Mouse (Mus musculus): ENCODE measurements around the gene Cpsf4. TPM values are rescaled to one million over a fixed set of nuclear protein-coding genes. Genes with fewer than 3 reads are reported as not detected.
A peak's percentile ranks its signal among the peaks of the same experiment; 100 is the strongest.
"Not testable (repeated sequence)": the region's sequence is repeated elsewhere in the genome, so short reads cannot be mapped to it uniquely, and the experiment has no call there.

The Cpsf4 gene
- 10 to 100 TPM; 19.8 to 46.4 (median 32.9) TPM for total RNA-seq (2018; cell fraction: chromatin; rRNA removed)
- total RNA-seq (2018; cell fraction: cytosol; rRNA removed), result 10 to 100 TPM in 21 of 26 experiments, 1 to 10 TPM in 5; 6.8 to 17.3 (median 13.1) TPM
- total RNA-seq (2018; cell fraction: nucleus; rRNA removed), result 10 to 100 TPM; 13.5 to 45.2 (median 27.0) TPM
- polyA plus RNA-seq (2018), result 12.2 to 17.6 TPM (median 16.5 TPM) in 3 replicates

- peak within 1 kb of the TSS; percentile 70 for H3K27ac ChIP-seq
- H3K79me2 ChIP-seq (ENCODE audit: inconsistent target), result peaks cover 79% of the 10 kb centered on the region
- peaks cover 14% of the 10 kb centered on the region; the same call in 1 of the 2 replicates for H3K36me3 ChIP-seq (ENCODE audit: inconsistent target)
- WGBS (ENCODE audit: missing documents), result under 1% methylated on average over 51 of the region's 51 CpGs
- peak within 1 kb of the TSS; percentile 95 for H3K4me3 ChIP-seq (ENCODE audit: inconsistent target)
These were observed at the start of gene Cpsf4, which contains the start of gene Ptcd1 for GRCm38 (mm10) chr5:145166536-145167305. Gene Cpsf4 (plus strand): TSS chr5:145167213. Gene Ptcd1 (minus strand): TSS chr5:145167108.

- Histone ChIP-seq H3K36me3 (ENCODE audit: inconsistent target) (peaks cover 50% of the 10 kb centered on the region), H3K79me2 (ENCODE audit: inconsistent target) (peaks cover 86% of the 10 kb centered on the region), H3K4me3 (ENCODE audit: inconsistent target) (no peak overlapping the region), H3K27ac (no peak overlapping the region)
- 80% methylated on average over 6 of the region's 6 CpGs for WGBS (ENCODE audit: missing documents)
These were observed 49.0 kb upstream of the Cpsf4 start for GRCm38 (mm10) chr5:145118005-145118404.

- WGBS (ENCODE audit: missing documents), result 97% methylated on average over 5 of the region's 5 CpGs
- Histone ChIP-seq H3K4me3 (ENCODE audit: inconsistent target) (no peak overlapping the region), H3K79me2 (ENCODE audit: inconsistent target) (peaks cover 90% of the 10 kb centered on the region)
These were observed 48.6 kb upstream of the Cpsf4 start for GRCm38 (mm10) chr5:145118461-145118860.

GRCm38 (mm10) chr5:145119385-145119784 lies 47.6 kb upstream of the Cpsf4 start:
- WGBS (ENCODE audit: missing documents), result 94% methylated on average over 2 of the region's 2 CpGs
- Histone ChIP-seq H3K4me3 (ENCODE audit: inconsistent target) (no peak overlapping the region), H3K36me3 (ENCODE audit: inconsistent target) (peaks cover 64% of the 10 kb centered on the region), H3K79me2 (ENCODE audit: inconsistent target) (peaks cover 98% of the 10 kb centered on the region), H3K27ac (no peak overlapping the region)

More at GRCm38 (mm10) chr5:145118461-145118860, 48.6 kb upstream of the Cpsf4 start:
- H3K36me3 ChIP-seq (ENCODE audit: inconsistent target), result peaks cover 55% of the 10 kb centered on the region
- no peak overlapping the region for H3K27ac ChIP-seq

GRCm38 (mm10) chr5:145120921-145121320 lies 46.1 kb upstream of the Cpsf4 start:
- H3K4me3 ChIP-seq (ENCODE audit: inconsistent target), result no peak overlapping the region
- WGBS (ENCODE audit: missing documents), result 94% methylated on average over 7 of the region's 7 CpGs
- H3K79me2 ChIP-seq (ENCODE audit: inconsistent target), result peaks cover 97% of the 10 kb centered on the region
- H3K27ac ChIP-seq, result no peak overlapping the region
- H3K36me3 ChIP-seq (ENCODE audit: inconsistent target), result peaks cover 79% of the 10 kb centered on the region

- Histone ChIP-seq H3K27ac (no peak overlapping the region), H3K79me2 (ENCODE audit: inconsistent target) (peaks cover 79% of the 10 kb centered on the region), H3K4me3 (ENCODE audit: inconsistent target) (no peak overlapping the region), H3K36me3 (ENCODE audit: inconsistent target) (peaks cover 89% of the 10 kb centered on the region)
- WGBS (ENCODE audit: missing documents), result 94% methylated on average over 17 of the region's 19 CpGs
These were observed 43.6 kb upstream of the Cpsf4 start for GRCm38 (mm10) chr5:145123396-145123795.

- 95% methylated on average over 7 of the region's 9 CpGs for WGBS (ENCODE audit: missing documents)
- Histone ChIP-seq H3K4me3 (ENCODE audit: inconsistent target) (no peak overlapping the region), H3K79me2 (ENCODE audit: inconsistent target) (peaks cover 47% of the 10 kb centered on the region), H3K36me3 (ENCODE audit: inconsistent target) (peaks cover 80% of the 10 kb centered on the region), H3K27ac (no peak overlapping the region)
These were observed 40.4 kb upstream of the Cpsf4 start for GRCm38 (mm10) chr5:145126580-145126979.

GRCm38 (mm10) chr5:145129124-145129523 lies 37.9 kb upstream of the Cpsf4 start:
- H3K27ac ChIP-seq, result no peak overlapping the region
- peaks cover 78% of the 10 kb centered on the region for H3K36me3 ChIP-seq (ENCODE audit: inconsistent target)
- H3K79me2 ChIP-seq (ENCODE audit: inconsistent target), result peaks cover 22% of the 10 kb centered on the region
- H3K4me3 ChIP-seq (ENCODE audit: inconsistent target), result no peak overlapping the region
- 98% methylated on average over 4 of the region's 4 CpGs for WGBS (ENCODE audit: missing documents)

- WGBS (ENCODE audit: missing documents), result no CpG with 5 or more reads among the region's 6 CpGs
- H3K27ac ChIP-seq; H3K4me3 ChIP-seq (ENCODE audit: inconsistent target): not testable (repeated sequence)
- peaks cover 78% of the 10 kb centered on the region for H3K36me3 ChIP-seq (ENCODE audit: inconsistent target)
- H3K79me2 ChIP-seq (ENCODE audit: inconsistent target), result peaks cover 15% of the 10 kb centered on the region
These were observed 37.2 kb upstream of the Cpsf4 start for GRCm38 (mm10) chr5:145129773-145130172.

GRCm38 (mm10) chr5:145130191-145130590 lies 36.8 kb upstream of the Cpsf4 start:
- 57% methylated on average over 11 of the region's 11 CpGs for WGBS (ENCODE audit: missing documents)

GRCm38 (mm10) chr5:145130995-145131394 lies 36.0 kb upstream of the Cpsf4 start:
- H3K4me3 ChIP-seq (ENCODE audit: inconsistent target), result no peak overlapping the region
- WGBS (ENCODE audit: missing documents), result 70% methylated on average over 3 of the region's 3 CpGs
- peaks cover 6% of the 10 kb centered on the region for H3K79me2 ChIP-seq (ENCODE audit: inconsistent target)
- no peak overlapping the region for H3K27ac ChIP-seq
- peaks cover 75% of the 10 kb centered on the region for H3K36me3 ChIP-seq (ENCODE audit: inconsistent target)

More at GRCm38 (mm10) chr5:145130191-145130590, 36.8 kb upstream of the Cpsf4 start:
- peaks cover 11% of the 10 kb centered on the region; the same call in 1 of the 2 replicates for H3K79me2 ChIP-seq (ENCODE audit: inconsistent target)
- peaks cover 78% of the 10 kb centered on the region for H3K36me3 ChIP-seq (ENCODE audit: inconsistent target)
- H3K27ac ChIP-seq, result no peak overlapping the region
- H3K4me3 ChIP-seq (ENCODE audit: inconsistent target), result no peak overlapping the region

GRCm38 (mm10) chr5:145133275-145133674 lies 33.7 kb upstream of the Cpsf4 start:
- WGBS (ENCODE audit: missing documents), result 93% methylated on average over 6 of the region's 6 CpGs
- Histone ChIP-seq H3K79me2 (ENCODE audit: inconsistent target) (peaks cover 25% of the 10 kb centered on the region), H3K36me3 (ENCODE audit: inconsistent target) (peaks cover 61% of the 10 kb centered on the region)
- not testable (repeated sequence) for H3K27ac ChIP-seq; H3K4me3 ChIP-seq (ENCODE audit: inconsistent target)

GRCm38 (mm10) chr5:145138836-145139235 lies 28.2 kb upstream of the Cpsf4 start:
- peaks cover 75% of the 10 kb centered on the region for H3K79me2 ChIP-seq (ENCODE audit: inconsistent target)
- H3K36me3 ChIP-seq (ENCODE audit: inconsistent target), result peaks cover 47% of the 10 kb centered on the region
- H3K4me3 ChIP-seq (ENCODE audit: inconsistent target), result peak overlapping the region; percentile 85
- H3K27ac ChIP-seq, result peak overlapping the region; percentile 41; the same call in 1 of the 2 replicates
- WGBS (ENCODE audit: missing documents), result 11% methylated on average over 6 of the region's 6 CpGs

GRCm38 (mm10) chr5:145139571-145140519 lies 27.2 kb upstream of the Cpsf4 start, which contains the start of the genes Pdap1 and Bud31:
Gene Pdap1 (minus strand): TSS chr5:145140238.
Gene Bud31 (plus strand): TSS chr5:145140362.
- Histone ChIP-seq H3K79me2 (ENCODE audit: inconsistent target) (peaks cover 75% of the 10 kb centered on the region), H3K4me3 (ENCODE audit: inconsistent target) (peak within 1 kb of the TSS; percentile 98), H3K36me3 (ENCODE audit: inconsistent target) (peaks cover 46% of the 10 kb centered on the region), H3K27ac (peak within 1 kb of the TSS; percentile 96)
- WGBS (ENCODE audit: missing documents), result under 1% methylated on average over 84 of the region's 84 CpGs
